Mouse (Mus musculus) heart, postnatal 25 days (tissue): ENCODE measurements around the gene Btbd35f27. TPM values are rescaled to one million over a fixed set of nuclear protein-coding genes. Genes with fewer than 3 reads are reported as not detected.
"Not testable (repeated sequence)": the region's sequence is repeated elsewhere in the genome, so short reads cannot be mapped to it uniquely, and the experiment has no call there.

ENCODE experiments used
- DNase-seq: peaks from one replicate; pipeline ENCODE4 v3.0.0; 2022; ENCODE audit warnings: low spot score
- intact Hi-C: fragments of 180-260 bp; cut with DNase I; formaldehyde crosslinking; loops from one replicate; pipeline ENCODE4 v1.15.1; 2025
- total RNA-seq, 2 experiments: library from RNA; stranded (reverse); gene quantifications; 2 replicates each; pipeline ENCODE4 v1.2.3; 2021

Btbd35f27 gene
- total RNA-seq, result not detected

GRCm38 (mm10) chrX:4951835-4952234 is at the start of gene Btbd35f27:
Gene Btbd35f27, plus strand, starts transcription at chrX:4952135.
- intact Hi-C loops, DNase-seq: not testable (repeated sequence)

Other genes starting within 250 kb of the Btbd35f27 start
- gene Btbd35f4, start 151.6 kb upstream of the Btbd35f27 start, total RNA-seq, result not detected